Mouse (Mus musculus): Measurements from ENCODE around the gene Eif1ax.
"Not testable (repeated sequence)": the region's sequence is repeated elsewhere in the genome, so short reads cannot be mapped to it uniquely, and the experiment has no call there.

Eif1ax gene

GRCm38 (mm10) chrX:159371831-159372752 is at the start of gene Eif1ax:
TSS of gene Eif1ax (plus strand) at chrX:159372178.
- peak; percentile 82 for DNase-seq (ENCODE audit: low spot score)

DNA sequence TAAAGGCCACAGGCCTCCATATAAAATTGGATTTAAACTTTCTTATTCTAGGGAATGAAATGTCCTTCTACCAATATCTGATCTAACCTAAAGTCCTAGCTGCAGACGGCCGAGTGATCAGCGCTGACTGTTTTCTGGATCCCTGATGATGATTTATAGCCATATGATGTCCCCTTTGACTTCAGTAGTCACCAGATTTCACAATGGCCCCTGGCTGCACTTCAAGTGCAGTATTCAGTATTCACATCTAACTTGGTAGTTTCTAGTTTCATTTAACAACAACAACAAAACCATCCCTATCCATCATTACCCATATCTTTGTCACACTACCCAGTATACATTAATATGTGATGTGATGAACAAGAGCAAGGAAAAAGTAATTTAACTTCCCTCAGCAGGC is 7.5 kb upstream of the Eif1ax start:
- DNase-seq (ENCODE audit: low spot score), result no peak

- DNase-seq (ENCODE audit: low spot score), result no peak
Measured at GRCm38 (mm10) chrX:159372753-159373144, 771 bp downstream of the Eif1ax start.

DNA sequence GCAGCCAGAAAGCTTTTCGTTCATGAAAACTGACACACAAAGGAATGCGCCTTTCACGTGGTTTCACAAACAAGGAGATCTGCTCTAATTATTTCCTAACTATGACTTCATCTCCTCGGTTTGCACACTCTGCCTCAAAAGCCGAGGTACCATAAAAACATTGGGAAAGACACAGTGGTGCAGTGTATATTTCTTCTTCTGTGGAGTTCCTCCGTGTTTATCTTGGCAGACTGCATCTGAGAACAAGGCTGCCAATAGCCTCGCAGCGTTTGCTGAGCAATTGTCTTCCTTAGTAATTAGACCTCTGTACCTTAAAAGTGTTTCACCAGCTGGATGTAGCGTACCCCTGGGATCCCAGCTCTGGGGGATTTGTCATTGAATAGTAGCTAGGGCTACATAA is 15.1 kb downstream of the Eif1ax start:
- no peak for DNase-seq (ENCODE audit: low spot score)

GRCm38 (mm10) chrX:159388953-159389352 is 17.0 kb downstream of the Eif1ax start:
- DNase-seq (ENCODE audit: low spot score), result no peak

- DNase-seq (ENCODE audit: low spot score), result no peak
Measured at GRCm38 (mm10) chrX:159390347-159390962, 18.5 kb downstream of the Eif1ax start.

DNA sequence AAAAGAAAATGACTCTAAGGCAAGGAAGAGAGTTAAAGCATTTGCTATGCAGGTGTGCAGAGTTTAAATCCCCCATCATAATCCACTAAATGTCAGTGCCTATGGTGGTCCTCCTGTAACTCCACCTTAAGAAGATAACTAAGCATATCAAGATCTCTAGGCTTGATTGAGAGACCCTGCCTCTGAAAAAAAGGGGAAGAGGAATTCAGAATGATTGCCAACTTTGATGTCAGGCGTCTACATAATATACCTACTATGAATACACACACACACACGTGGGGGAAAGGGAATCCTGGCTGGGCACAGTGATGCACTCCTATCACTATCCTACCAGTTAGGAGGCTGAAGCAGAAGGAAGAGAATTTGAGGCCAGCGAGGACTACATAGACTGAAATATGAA is 19.3 kb downstream of the Eif1ax start:
- no peak for DNase-seq (ENCODE audit: low spot score)

GRCm38 (mm10) chrX:159409253-159409652 is 37.3 kb downstream of the Eif1ax start:
- DNase-seq (ENCODE audit: low spot score), result peak; percentile 35

GRCm38 (mm10) chrX:159414130-159414828 is 42.3 kb downstream of the Eif1ax start, which contains the start of gene Map7d2:
TSS of gene Map7d2 (plus strand) at chrX:159414572.
- peak; percentile 38 for DNase-seq (ENCODE audit: low spot score)

GRCm38 (mm10) chrX:159414829-159415673 is 43.1 kb downstream of the Eif1ax start:
- no peak for DNase-seq (ENCODE audit: low spot score)

DNA sequence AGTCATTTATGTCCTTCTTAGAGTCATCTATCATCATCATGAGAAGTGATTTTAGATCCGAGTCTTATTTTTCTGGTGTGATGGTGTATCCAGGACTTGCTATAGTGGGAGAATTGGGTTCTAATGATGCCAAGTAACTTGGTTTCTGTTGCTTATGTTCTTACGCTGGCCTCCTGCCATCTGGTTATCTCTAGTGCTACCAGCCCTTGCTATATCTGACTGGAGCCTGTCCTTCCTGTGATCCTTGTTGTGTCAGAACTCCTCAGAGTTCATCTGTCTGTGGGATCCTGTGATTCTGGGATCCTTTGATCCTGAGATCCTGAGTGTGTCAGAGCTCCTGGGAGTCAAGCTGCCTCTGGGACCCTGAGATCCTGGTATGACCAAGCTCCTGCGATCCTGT is 58.5 kb downstream of the Eif1ax start:
- not testable (repeated sequence) for DNase-seq (ENCODE audit: low spot score)

Measured in embryo, embryonic 10 days (tissue).